ENCODE assay signal across 14 mouse cellular contexts in genomic region chr7:44576333-44576844, GRCm38 (mm10). TPM values are rescaled to one million over a fixed set of nuclear protein-coding genes. Genes with fewer than 3 reads are reported as not detected.
"Had no signal": no experiment of that assay in that cellular context is flagged by ENCODE, and none has a peak within 500 bp of the region (broad histone marks: within the 10 kb centered on the region; RNA-seq: fewer than 3 reads in every experiment).

No protein-coding gene starts in this region.

- H3K4me2 ChIP-seq: intestine, embryonic 15.5 days; liver, embryonic 11.5 days; liver, embryonic 15.5 days; lung, embryonic 15.5 days; midbrain, embryonic 12.5 days had no signal

- DNase-seq: kidney, postnatal 4 days; thymus, postnatal 4 days had no signal

- H3K9me3 ChIP-seq: intestine, embryonic 15.5 days; limb, embryonic 10.5 days; liver, embryonic 15.5 days; lung, embryonic 15.5 days; midbrain, embryonic 12.5 days had no signal

- H3K9ac ChIP-seq: intestine, embryonic 15.5 days; liver, embryonic 15.5 days; lung, embryonic 15.5 days; midbrain, embryonic 12.5 days had no signal

- H3K27ac ChIP-seq: intestine, embryonic 15.5 days; left cerebral cortex, adult 2 months; limb, embryonic 10.5 days; liver, embryonic 15.5 days; lung, embryonic 15.5 days; midbrain, embryonic 12.5 days; stomach, postnatal 0 days had no signal

- H3K36me3 ChIP-seq: intestine, embryonic 15.5 days; limb, embryonic 10.5 days; liver, embryonic 15.5 days; lung, embryonic 15.5 days; midbrain, embryonic 12.5 days had no signal

- ATAC-seq: intestine, embryonic 15.5 days; midbrain, embryonic 16.5 days had no signal

- H3K27me3 ChIP-seq: lung, embryonic 15.5 days; midbrain, embryonic 12.5 days had no signal

- H3K4me3 ChIP-seq: intestine, embryonic 15.5 days; left cerebral cortex, adult 2 months; limb, embryonic 10.5 days; liver, embryonic 15.5 days; lung, embryonic 15.5 days; midbrain, embryonic 12.5 days had no signal

- H3K4me1 ChIP-seq: intestine, embryonic 15.5 days; limb, embryonic 10.5 days; liver, embryonic 15.5 days; lung, embryonic 15.5 days had no signal

RNA-seq across cellular contexts. Expression of gene Napsa, which starts 4.2 kb away (rescaled TPM):
- total RNA-seq: layer of hippocampus, postnatal 25 days; left cerebral cortex, postnatal 14 days had no signal

RNA-seq across cellular contexts. Expression of gene Spib, which starts 44.5 kb away (rescaled TPM):
- polyA plus RNA-seq: limb, embryonic 10.5 days; midbrain, embryonic 12.5 days; midbrain, embryonic 16.5 days; neural tube, embryonic 14.5 days had no signal
